Mouse (Mus musculus): ENCODE data around the gene Carmil2.

DNA sequence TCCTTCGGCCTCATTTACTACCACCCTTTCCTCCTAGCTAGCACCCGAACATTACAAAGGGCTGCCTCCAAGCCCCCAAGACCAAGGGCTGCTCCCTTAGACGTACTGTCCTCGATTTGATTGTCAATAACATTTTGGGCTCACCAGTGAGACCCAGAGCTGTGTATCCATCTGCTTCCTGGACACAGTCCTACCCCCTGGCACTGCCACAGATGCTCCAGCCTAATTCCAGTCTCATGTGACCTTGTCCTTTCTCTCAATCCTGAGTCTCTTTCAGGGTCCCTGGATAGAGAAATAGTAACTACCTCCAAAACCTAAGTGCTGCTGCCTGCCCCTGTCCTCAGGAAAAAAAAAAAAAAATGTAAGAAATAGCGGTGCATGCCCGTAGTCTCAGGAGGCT is 18.9 kb downstream of the Carmil2 start:
- TF ChIP-seq POLR2A (IDR thresholded peaks at IDR 0.05; ENCODE audit: insufficient read depth, low read depth, low read length) (no peak), CTCF (IDR thresholded peaks at IDR 0.05; ENCODE audit: insufficient read depth, low read depth, low read length) (no peak)

Measured in olfactory bulb, adult 2 months (tissue).